Mouse (Mus musculus): ENCODE data around the gene Vars.

DNA sequence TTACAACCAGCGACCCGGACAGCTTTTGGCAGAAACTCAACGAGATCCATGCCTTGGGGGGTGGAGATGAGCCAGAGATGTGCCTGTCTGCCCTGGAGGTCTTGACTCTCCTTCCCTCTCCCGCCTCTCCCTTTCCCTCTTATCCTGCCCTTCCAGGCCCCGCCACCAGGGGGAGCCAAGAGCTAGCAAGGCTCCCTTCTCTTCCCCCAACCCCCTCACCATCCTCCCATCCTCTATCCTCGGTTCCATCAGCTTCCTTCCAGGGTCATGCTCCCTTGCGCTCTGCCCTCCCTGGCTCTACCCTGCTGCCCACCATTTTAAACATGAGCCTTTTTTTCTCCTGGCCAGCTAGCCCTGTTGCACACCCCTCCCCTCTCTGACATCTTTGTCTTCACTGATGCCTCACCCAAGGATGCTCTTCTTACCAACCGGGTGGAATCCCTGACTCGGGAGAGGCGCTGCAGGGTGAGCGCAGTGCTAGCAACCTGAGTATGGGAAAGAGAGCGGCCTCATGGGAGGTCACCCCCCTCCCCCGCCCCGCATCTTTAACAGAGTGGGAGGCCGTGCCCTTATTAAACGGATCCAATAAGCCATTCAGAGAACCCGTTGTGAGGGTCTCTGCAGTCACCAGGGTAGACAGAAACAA, 20.5 kb downstream of the Vars start:
- no peak for TF ChIP-seq POLR2AphosphoS5 (IDR thresholded peaks at IDR 0.05; ENCODE audit: insufficient replicate concordance, low read depth, low read length)
- TF ChIP-seq CTCF (IDR thresholded peaks at IDR 0.05; ENCODE audit: low read depth, low read length): peak; percentile 87
- TF ChIP-seq TAL1 (conservative IDR thresholded peaks at IDR 0.05; ENCODE audit: low read depth, low read length): no peak
- TF ChIP-seq GATA1 (IDR thresholded peaks at IDR 0.05; ENCODE audit: borderline replicate concordance, low read length): no peak
